Mouse (Mus musculus) brain, embryonic 14.5 days (tissue): ENCODE measurements around the gene Pdzd2.

Experiments
- CTCF ChIP-seq: fragments of 200-500 bp; IDR thresholded peaks from 2 replicates; pipeline ENCODE4 v1.5.1; 2012; ENCODE audit warnings: inconsistent platforms, mild to moderate bottlenecking, moderate library complexity, borderline replicate concordance; ENCODE audit not compliant: insufficient read depth, insufficient read length; ENCODE audit errors: extremely low read depth
- POLR2A ChIP-seq: fragments of 200-500 bp; IDR thresholded peaks from 2 replicates; pipeline ENCODE4 v1.6.1; 2012; ENCODE audit warnings: mild to moderate bottlenecking, inconsistent platforms, borderline replicate concordance; ENCODE audit not compliant: poor library complexity, insufficient read depth, insufficient read length, severe bottlenecking; ENCODE audit errors: extremely low read depth

DNA sequence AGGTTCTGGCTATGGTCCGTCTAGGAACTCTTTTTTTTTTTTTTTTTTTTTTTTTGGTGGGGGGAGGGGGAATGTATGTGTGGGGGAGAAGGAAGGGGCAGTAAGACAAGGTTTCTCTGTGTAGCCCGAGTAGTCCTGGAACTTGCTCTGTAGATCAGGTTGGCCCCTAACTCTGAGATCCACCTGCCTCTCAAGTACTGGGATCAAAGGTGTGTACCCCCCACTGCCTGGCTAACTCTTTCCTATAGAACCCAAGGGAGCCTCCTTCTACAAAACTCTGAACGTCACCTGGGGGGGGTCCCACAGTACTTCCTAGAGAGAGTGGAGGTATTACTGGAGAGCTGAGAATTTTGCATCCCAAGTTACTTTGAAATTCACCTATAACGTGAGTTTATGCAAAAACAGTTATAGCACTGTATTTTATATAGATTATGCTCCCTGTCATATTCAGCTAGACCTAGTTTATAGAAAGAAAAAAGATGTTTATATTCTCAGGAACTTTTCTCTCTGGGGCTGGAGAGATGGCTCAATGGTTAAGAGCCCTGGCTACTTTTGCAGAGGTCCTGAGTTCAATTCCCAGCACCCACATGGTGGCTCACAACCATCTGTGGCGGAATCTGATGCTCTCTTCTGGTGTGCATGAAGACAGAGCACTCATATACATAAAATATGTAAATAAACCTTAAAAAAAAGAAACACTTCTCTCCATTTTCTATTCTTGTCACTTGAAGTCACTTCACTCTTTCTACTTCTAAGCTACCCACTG lies 191.9 kb downstream of the Pdzd2 start:
- TF ChIP-seq POLR2A (no peak), CTCF (no peak)
